Mouse (Mus musculus): ENCODE data around the gene Lmx1b. TPM values are rescaled to one million over a fixed set of nuclear protein-coding genes. Genes with fewer than 3 reads are reported as not detected.
A peak's percentile ranks its signal among the peaks of the same experiment; 100 is the strongest.

Lmx1b gene
- under 1 TPM; 0.39 to 0.51 TPM for total RNA-seq (2021)
- long read RNA-seq, experiment 1 = 0 reads
- long read RNA-seq, experiment 2 = 0 reads

GRCm38 (mm10) chr2:33640171-33640721, at the start of gene Lmx1b:
Gene Lmx1b, minus strand, starts transcription at chr2:33640511.
- no peak for DNase-seq
- intact Hi-C loops (cut with DNase I; ENCODE audit: low total_unique reads) = loop anchor here (5.0 kb wide), 1 partner anchor 73 kb away; no protein-coding TSS in a partner anchor

- peak; percentile 33 for DNase-seq
- intact Hi-C loops (cut with DNase I; ENCODE audit: low total_unique reads) = no loop called here
Measured at GRCm38 (mm10) chr2:33689880-33690462, 49.7 kb upstream of the Lmx1b start.

- DNase-seq = no peak
- intact Hi-C loops (cut with DNase I; ENCODE audit: low total_unique reads) = no loop called here
Measured at GRCm38 (mm10) chr2:33689155-33689879, 49.0 kb upstream of the Lmx1b start.

GRCm38 (mm10) chr2:33683594-33683993, 43.3 kb upstream of the Lmx1b start:
- intact Hi-C loops (cut with DNase I; ENCODE audit: low total_unique reads) = loop anchor here (2.0 kb wide), 1 partner anchor 49 kb away; no protein-coding TSS in a partner anchor
- DNase-seq = no peak

GRCm38 (mm10) chr2:33683095-33683494, 42.8 kb upstream of the Lmx1b start:
- intact Hi-C loops (cut with DNase I; ENCODE audit: low total_unique reads) = loop anchor here (2.0 kb wide), 1 partner anchor 50 kb away; no protein-coding TSS in a partner anchor
- DNase-seq = no peak

- intact Hi-C loops (cut with DNase I; ENCODE audit: low total_unique reads) = loop anchor here (2.0 kb wide), 1 partner anchor 51 kb away; no protein-coding TSS in a partner anchor
- DNase-seq = peak; percentile 63
Measured at GRCm38 (mm10) chr2:33682219-33682618, 41.9 kb upstream of the Lmx1b start.

GRCm38 (mm10) chr2:33678950-33679654, 38.8 kb upstream of the Lmx1b start:
- no peak for DNase-seq
- intact Hi-C loops (cut with DNase I; ENCODE audit: low total_unique reads) = no loop called here

GRCm38 (mm10) chr2:33672701-33673472, 32.6 kb upstream of the Lmx1b start:
- no peak for DNase-seq
- intact Hi-C loops (cut with DNase I; ENCODE audit: low total_unique reads) = no loop called here

GRCm38 (mm10) chr2:33668741-33669140, 28.4 kb upstream of the Lmx1b start:
- intact Hi-C loops (cut with DNase I; ENCODE audit: low total_unique reads) = no loop called here
- no peak for DNase-seq

GRCm38 (mm10) chr2:33666388-33666945, 26.2 kb upstream of the Lmx1b start:
- intact Hi-C loops (cut with DNase I; ENCODE audit: low total_unique reads) = no loop called here
- DNase-seq = no peak

- intact Hi-C loops (cut with DNase I; ENCODE audit: low total_unique reads) = no loop called here
- no peak for DNase-seq
Measured at GRCm38 (mm10) chr2:33665363-33666058, 25.2 kb upstream of the Lmx1b start.

GRCm38 (mm10) chr2:33664661-33665060, 24.4 kb upstream of the Lmx1b start:
- no peak for DNase-seq
- intact Hi-C loops (cut with DNase I; ENCODE audit: low total_unique reads) = no loop called here

- intact Hi-C loops (cut with DNase I; ENCODE audit: low total_unique reads) = no loop called here
- DNase-seq = peak; percentile 38
Measured at GRCm38 (mm10) chr2:33659288-33659629, 18.9 kb upstream of the Lmx1b start.

- no peak for DNase-seq
- intact Hi-C loops (cut with DNase I; ENCODE audit: low total_unique reads) = no loop called here
Measured at GRCm38 (mm10) chr2:33658602-33659287, 18.4 kb upstream of the Lmx1b start.

GRCm38 (mm10) chr2:33652517-33653198, 12.3 kb upstream of the Lmx1b start:
- DNase-seq = no peak
- intact Hi-C loops (cut with DNase I; ENCODE audit: low total_unique reads) = no loop called here

GRCm38 (mm10) chr2:33649371-33649770, 9.1 kb upstream of the Lmx1b start:
- intact Hi-C loops (cut with DNase I; ENCODE audit: low total_unique reads) = no loop called here
- no peak for DNase-seq

- DNase-seq = no peak
- intact Hi-C loops (cut with DNase I; ENCODE audit: low total_unique reads) = no loop called here
Measured at GRCm38 (mm10) chr2:33648894-33649293, 8.6 kb upstream of the Lmx1b start.

GRCm38 (mm10) chr2:33646283-33646550, 5.9 kb upstream of the Lmx1b start:
- DNase-seq = no peak

More at GRCm38 (mm10) chr2:33646283-33646550, 5.9 kb upstream of the Lmx1b start:
- intact Hi-C loops (cut with DNase I; ENCODE audit: low total_unique reads) = no loop called here

Measured in gastrocnemius, postnatal 14 days (tissue).